ENCODE assay signal across 8 mouse cellular contexts in the genomic region with DNA sequence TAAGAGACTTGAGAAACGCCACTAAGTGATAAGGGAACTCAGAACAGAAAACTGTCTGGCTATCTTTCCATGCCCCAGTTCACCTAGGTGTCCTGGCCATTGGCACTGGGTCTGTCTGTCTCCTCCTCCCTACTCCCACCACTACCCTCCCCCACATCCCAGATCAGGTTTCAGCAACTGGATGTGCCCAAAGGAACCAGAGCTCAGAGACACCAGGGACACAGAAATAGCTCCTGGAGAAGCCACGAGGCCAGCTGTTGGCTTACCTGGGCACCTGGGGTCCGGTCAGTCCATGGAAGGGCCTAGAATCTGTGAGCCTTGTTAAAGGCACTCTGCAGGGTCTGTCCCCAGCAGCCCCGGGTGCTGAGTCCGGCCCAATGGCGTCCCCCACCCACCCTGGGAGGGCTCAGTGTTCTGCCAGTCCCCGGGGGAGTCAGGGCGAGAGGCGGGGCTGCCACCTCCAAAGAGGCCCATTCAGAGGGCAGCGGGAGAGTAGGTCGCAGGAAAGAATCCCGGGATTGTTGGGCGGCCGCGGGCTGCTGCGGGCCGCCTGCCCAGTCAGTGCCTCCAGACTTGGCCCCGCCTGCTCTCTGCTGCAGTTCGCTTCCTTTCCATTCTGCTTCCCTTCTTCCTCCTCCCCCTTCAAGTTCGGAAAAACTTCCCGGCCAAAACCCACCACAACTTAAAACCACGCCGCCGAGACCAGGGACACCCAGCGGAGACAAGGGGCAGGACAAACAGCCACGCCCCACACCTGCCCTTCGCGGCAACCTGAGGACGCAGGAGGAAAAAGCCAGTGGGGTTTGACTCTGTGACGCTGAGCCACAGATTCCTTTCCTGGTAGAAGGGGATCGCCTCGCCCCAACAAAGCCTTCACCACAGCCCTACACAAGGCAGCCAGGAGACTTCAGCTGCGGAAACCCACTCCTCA.
A peak's percentile ranks its signal among the peaks of the same experiment; 100 is the strongest.
DNase-seq lines count a peak whose midpoint lies in the region; ATAC-seq and TF ChIP-seq lines count a peak whose summit lies in the region.

No protein-coding gene starts in this region.

- H3K4me2 ChIP-seq in hindbrain, embryonic 14.5 days (replicated peaks), result peak overlapping the region; percentile 61

- H3K9ac ChIP-seq in hindbrain, embryonic 14.5 days, result peak overlapping the region; percentile 55

- ATAC-seq in hindbrain, embryonic 14.5 days (ENCODE audit: low FRiP score), result peak; percentile 86
- ATAC-seq in erythroid progenitor cell, adult 5-6 weeks (replicated peaks; ENCODE audit: low FRiP score, poor library complexity, severe bottlenecking), result no peak

- no peaks in the 10 kb centered on the region for H3K9me3 ChIP-seq in hindbrain, embryonic 14.5 days (ENCODE audit: control insufficient read depth, low read length)

- 0 out of 2 replicates have a peak, but pooled peaks cover 1% of the 10 kb centered on the region for H3K4me1 ChIP-seq in cortical plate, adult 2 months (ENCODE audit: control insufficient read depth, insufficient read depth, low read length)
- peaks cover 11% of the 10 kb centered on the region; the same call in 1 of the 2 replicates for H3K4me1 ChIP-seq in hindbrain, embryonic 14.5 days (replicated peaks; ENCODE audit: control insufficient read depth, insufficient read depth, low read length)

- 0 out of 2 replicates have a peak, but pooled peaks have one; percentile 8 for TF ChIP-seq POLR2A in cortical plate, adult 2 months (IDR thresholded peaks at IDR 0.05; ENCODE audit: extremely low read depth, insufficient read depth, low read length)

- no peak for TF ChIP-seq CTCF in cortical plate, adult 2 months (IDR thresholded peaks at IDR 0.05; ENCODE audit: extremely low read depth, insufficient read depth, low read length)

- DNase-seq in R1 (ENCODE audit: low read depth, low spot score), result peak; percentile 86
- peak; percentile 28 to 57 for DNase-seq in gastrocnemius, adult 8-10 months (ENCODE audit: low spot score in 2 of 2)
- DNase-seq in hindbrain, embryonic 14.5 days (ENCODE audit: low spot score), result peak; percentile 66
- DNase-seq in left cerebral cortex, adult 18-20 months (ENCODE audit: low spot score in 2 of 2), result peak; percentile 63 to 70
- peak; percentile 91 for DNase-seq in lung, postnatal 10 days
- DNase-seq in retina, embryonic 14.5 days (ENCODE audit: low spot score), result peak; percentile 75

- WGBS in hindbrain, embryonic 14.5 days, result 2% methylated on average over 31 of the region's 33 CpGs

- peak overlapping the region; percentile 49 for H3K4me3 ChIP-seq in cortical plate, adult 2 months (ENCODE audit: insufficient read depth, low read length)
- H3K4me3 ChIP-seq in hindbrain, embryonic 14.5 days (replicated peaks; ENCODE audit: low read length), result peak overlapping the region; percentile 27

- no peaks in the 10 kb centered on the region for H3K36me3 ChIP-seq in hindbrain, embryonic 14.5 days (replicated peaks; ENCODE audit: control insufficient read depth, insufficient read depth)

- peak overlapping the region; percentile 92 for H3K27ac ChIP-seq in cortical plate, adult 2 months (ENCODE audit: insufficient read depth, low read length)
- H3K27ac ChIP-seq in hindbrain, embryonic 14.5 days, result peak overlapping the region; percentile 15; the same call in 1 of the 2 replicates

- H3K27me3 ChIP-seq in hindbrain, embryonic 14.5 days (ENCODE audit: control insufficient read depth, insufficient read depth, low read length), result no peaks in the 10 kb centered on the region; the same call in 1 of the 2 replicates
